Mouse (Mus musculus) liver (tissue): ENCODE data around the gene Gimap5.
A peak's percentile ranks its signal among the peaks of the same experiment; 100 is the strongest.

Experiments used
- DNase-seq: peaks from one replicate; pipeline ENCODE4 v3.0.0-alpha.2; 2020; ENCODE audit warnings: mixed read lengths

Gimap5 gene

DNA sequence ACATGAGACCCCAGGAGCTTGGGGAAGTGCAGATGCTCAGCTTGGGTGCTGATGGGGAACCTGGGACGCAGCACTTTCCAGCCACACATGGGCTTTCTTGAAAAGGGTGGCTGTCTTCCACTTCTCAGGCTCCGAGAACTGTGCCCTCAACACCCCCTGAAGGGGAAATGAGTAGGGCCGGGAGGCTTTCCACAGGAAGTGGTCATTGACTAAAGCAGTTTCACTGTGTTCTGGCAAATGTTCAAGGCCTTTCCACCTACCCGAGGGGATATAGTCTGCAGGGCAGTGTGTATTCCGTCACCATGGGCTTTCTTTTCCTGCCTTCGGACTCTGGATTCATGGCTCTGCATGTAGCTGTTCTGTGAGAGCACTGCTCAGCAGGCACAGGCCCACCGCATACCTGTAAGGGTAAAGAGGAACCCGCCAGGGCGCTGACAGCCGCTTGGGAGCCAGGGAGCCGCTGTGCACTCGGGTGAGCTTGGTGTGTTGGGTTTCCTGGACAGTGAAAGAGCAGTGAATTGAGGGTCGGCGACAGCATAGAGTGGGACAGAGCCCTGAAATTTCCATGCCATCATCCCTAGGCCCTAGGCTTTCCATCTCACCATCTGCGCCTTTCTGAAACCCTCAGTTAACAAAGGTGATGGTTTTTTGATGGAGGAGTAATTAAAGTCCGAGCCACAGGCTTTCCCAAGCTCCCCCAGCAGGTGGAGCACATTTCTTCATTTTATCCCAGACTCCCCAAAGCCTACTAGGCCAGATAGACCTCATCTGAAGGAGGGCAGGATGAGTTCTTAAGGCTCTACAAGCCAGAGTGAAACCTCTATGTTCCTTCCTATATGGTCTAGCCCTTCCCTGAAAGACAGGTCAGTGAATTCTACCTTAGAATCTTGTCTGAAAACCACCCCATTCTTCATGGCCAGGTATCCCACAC is at the start of gene Gimap5:
Gene Gimap5, plus strand, starts transcription at position 239 of the 931 bp plus-strand sequence.
- peak; percentile 17 for DNase-seq

DNA sequence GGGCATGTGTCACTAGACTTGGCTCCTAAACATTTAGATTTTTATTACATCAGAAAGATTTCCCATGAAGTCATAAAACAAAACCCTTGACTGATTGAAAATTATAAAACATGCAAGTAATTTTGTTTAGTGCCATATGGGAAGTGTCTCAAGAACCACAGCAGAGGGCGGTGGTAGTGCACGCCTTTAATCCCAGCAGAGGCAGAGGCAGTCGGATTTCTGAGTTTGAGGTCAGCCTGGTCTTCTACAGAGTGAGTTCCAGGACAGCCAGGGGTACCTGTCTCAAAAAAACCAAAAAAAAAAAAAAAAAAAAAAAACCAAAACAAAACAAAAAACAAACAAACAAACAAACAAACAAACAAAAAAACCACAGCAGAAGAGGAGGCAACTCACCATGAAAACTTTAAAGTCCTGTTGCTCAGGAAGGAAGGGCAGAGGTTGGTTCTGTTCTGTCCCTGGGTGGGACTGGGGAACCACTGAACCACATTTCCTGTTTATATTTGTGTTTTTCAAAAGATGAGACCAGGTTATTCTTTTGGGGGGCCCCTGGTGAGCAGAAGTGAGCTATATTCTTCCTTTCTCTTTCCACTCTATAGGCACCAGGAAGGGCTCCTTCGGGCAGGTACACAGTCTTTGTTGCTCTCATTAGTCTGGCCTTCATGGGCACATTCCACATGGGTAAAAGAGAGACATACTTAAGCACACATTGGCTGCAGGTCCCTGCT is 49.0 kb upstream of the Gimap5 start:
- no peak for DNase-seq

DNA sequence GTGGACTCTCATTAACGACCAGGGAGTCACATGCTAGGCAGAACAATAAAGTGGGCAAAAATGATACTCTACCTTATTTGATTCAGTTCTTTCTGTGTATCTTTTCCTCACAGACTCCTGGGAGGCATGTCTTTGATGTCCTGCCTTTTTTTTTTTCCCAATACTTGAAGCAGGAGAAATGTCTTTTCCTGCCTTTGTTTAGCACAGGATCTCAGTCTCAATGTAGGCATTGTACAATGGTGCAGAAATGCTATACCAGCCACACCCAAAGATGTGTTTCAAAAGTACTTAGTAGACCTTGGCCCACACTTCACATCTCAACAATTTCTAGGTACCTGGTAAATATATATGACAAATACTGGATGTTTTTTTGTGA is 48.5 kb upstream of the Gimap5 start:
- DNase-seq = no peak

DNA sequence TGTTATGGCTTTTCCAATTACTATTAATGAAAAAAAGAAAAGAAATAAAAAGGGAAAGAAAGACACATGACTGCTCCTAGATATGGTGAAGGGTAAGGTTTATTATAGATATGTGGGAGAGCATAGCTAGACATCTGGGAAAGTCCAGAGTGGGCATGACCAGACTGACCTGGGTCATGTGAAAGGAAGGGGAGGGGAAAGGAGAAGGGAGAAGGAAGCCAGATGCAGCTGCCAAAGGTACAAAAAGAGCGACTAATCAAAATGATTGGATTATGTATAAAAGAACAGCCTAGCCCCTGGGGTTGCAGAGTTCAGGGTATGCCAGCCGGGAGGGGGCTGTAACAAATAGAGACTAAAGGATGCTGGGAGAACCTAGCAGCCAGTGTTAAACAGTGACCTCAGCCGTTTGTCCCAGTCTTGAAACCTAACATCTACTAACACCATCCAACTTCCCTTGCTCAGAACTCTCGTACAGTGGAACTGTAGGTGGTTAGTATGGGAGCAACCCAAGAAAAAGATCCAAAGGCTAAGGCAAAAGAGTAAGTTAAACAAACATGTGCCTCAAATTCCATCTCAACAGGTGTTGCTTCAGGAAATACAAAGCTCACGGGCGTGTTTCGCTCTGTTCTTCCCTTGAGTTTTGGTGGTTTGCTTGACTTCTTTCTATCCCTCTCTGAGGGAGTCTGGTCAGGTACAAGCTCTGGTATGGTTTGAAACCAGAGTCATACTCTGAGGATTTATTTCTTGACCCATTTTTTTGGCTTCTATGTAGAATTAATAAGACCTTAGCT is 47.7 kb upstream of the Gimap5 start:
- no peak for DNase-seq

DNA sequence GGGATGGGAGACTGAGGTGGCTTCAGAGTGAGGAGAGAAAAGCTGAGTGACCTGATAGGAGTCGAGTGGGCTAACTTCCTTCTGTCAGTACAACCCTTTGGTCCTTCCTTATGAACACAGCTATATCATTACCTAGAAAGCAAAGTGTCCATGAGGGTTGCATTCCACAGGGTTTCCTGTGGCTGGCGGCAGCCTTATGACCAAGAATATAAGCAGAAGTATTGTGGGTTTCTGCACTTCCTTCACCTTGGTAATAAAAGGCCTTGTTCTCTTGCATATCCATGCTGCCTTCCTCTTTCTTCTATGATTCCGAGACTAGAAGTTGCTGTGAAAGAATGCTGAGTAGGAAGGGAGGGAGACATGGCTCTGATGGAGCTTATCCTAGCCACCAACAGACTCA is 47.1 kb upstream of the Gimap5 start:
- no peak for DNase-seq

DNA sequence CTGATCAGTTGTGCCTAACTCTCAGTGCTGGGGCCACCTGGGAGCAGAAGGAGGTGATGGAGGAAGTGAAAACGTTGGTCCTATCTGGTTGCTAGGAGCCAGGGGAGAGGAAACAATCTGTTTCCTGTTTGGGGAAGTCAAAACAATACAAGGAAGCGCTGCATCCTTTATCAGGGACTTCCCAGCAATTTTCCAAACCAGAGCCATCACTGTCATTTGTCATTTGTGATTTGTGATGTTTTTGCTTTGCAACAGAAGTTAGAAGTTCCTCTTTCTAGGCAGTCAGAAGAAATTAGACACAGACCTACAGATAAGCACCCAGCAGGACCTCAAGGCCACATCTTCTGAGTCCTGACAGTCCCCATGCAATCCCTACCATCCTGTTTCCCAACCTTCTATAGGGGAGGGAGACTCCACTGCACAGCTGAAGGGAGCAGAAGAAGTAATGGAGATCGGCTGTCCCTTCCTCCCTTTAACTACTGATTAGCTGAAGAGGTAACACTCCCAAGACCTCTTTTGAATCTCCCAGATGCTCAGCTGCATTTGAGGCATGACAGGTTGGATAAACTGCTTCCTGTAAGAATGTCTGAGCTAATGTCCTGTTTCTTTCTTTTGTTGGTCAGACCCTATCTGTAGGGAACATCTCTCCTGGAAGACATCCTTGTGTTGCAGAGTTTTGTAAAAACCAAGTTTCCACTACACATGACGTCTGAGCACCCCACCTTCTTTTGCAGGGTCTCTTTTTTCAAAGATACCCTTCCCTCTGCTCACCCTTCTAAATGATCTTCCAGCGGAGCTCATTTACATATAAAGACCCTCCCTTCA is 45.5 kb upstream of the Gimap5 start:
- DNase-seq = no peak

DNA sequence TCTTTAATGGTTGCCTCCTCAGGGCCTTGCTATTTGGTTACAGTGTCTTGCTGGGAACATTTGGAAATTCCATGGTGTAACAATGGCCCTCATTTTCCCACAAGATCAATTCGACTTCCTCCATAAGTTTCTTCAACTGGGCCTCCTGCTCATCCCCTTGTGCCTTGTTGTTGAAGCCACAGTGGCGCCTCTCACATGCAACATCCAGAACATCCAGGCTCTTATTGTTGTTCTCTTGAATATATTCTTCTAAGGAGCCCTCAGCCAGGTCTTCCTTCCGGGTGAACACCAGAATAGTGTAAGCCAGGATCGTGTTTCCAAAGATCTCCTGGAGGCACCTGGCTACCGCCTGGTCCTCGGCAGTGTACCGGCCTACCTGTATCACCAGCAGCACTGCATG is 43.9 kb upstream of the Gimap5 start:
- DNase-seq = no peak

DNA sequence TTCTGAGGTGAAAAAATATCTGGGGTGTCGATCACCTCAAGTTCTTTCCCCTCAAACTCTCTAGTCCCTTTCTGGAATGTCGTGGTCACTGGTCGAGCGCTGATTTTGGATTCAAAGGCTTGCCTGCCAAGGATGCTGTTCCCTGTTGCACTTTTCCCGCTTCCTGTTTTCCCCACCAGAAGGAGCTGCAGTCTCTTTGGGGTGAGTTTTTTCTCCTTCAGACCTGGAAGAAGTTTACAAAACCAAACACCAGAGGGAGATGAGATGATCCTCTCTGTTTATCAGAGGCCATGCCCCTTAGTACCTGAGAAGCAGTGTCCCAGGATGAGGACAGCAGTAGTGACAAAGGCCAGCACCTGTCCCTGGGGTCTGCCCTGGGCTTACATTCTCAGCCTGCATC is 43.4 kb upstream of the Gimap5 start:
- DNase-seq = no peak

DNA sequence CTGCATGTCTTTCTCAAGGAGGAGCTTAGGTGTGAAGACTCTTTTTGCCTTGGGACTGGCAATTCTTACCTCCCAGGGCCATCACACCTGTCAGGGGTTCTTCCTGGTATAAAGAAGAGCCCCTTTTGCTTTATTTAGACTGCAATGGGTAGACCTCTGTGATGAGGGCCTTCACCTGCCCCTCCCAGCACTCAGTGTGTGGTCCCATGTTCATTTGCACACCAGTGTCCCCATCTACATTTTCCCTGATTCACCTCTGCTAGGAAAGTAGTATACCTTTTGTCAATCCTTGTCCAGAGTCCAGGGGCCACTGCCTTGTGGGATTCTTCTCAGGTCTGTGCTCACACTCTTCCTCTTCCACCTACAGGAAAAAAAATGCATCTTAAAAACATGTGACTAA is 41.9 kb upstream of the Gimap5 start:
- no peak for DNase-seq

DNA sequence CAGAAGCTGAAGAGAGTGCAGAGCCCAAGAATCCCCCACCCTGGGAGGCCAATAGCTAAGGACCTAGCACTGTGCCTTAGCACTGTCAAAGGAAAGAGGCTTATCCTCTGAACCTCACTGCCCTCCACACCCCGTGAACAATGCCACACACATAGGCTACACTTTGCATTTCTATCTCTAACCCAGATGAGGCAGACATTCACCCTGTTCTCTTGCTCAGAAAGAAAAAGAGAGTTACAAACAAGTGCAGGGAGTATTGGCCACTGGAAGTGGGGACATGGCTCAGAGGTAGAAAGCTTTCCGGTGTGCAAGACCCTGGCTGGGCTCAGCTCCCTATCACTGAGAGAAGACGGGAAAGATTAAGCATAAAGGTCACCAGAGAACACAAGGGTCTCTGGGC is 39.9 kb upstream of the Gimap5 start:
- no peak for DNase-seq

DNA sequence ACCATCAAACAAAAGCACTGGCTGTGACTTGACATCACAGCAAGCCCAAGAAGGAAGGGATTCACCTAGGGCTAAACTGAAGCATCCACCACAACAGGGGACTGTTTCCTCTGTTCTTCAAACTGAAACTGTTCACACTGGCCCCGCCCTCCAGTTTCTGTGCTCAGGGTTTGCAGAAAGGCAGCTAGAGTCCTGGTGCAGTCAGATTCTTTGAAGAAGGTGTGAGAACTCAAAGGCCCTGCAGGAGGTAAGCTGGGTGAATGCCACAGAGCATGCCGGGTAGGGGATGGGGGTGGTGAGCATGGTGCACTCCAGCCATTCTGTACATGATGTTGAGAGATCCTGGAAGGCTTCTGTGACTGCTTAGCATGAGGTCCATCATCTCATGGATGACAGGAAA is 27.5 kb upstream of the Gimap5 start, which contains the start of the genes Gm28053 and Gimap7:
Gene Gm28053, plus strand, starts transcription at position 153 of the 400 bp plus-strand sequence.
Gene Gimap7, plus strand, starts transcription at position 167 of the 400 bp plus-strand sequence.
- no peak for DNase-seq

DNA sequence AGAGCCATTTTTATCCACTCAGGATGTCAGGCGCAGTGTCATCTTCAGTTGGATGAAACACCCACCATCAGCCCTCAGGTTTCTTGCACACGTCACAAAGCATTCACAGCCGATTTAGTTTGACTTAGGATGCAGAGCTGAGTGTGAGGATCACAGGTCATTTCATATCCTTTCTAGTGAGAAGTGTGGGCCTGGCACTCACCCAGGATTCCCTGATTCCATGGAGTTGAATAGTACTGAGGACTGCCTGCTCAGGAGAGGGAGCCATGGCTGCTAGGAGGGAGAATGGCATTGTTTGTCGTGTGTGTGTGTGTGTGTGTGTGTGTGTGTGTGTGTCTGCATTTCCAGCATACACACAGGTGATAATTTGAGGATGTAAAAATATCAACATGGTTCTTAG is 25.7 kb upstream of the Gimap5 start:
- no peak for DNase-seq

DNA sequence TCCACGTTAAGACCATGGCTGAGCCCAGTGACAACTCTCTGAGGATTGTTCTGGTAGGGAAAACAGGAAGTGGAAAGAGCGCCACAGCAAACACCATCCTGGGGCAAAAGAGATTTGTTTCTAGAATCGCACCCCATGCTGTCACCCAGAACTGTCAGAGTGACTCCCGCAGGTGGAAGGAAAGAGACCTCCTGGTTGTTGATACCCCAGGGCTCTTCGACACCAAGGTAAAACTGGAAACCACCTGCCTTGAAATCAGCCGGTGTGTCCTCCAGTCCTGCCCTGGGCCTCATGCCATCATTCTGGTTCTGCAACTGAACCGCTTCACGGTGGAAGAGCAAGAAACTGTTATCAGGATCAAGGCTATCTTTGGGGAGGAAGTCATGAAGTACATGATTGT is 22.5 kb upstream of the Gimap5 start:
- DNase-seq = no peak

DNA sequence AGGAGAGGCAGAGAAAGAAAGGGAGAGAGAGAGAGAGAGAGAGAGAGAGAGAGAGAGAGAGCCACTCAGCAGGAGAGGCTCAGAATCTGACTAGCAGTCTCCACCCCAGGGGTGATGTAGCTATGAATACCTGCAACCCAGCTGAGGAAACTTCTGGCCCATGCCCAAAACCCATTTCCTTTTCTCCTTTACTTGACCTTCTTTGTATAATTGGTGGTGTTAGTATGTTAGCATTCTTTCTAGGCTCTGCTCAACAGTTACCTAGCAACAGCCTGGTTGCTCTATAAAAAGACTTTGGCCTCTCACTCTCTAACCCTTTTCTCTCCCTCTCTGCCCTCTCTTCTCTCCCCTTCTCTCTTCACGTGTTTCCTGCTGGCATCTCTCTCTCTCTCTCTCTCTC is 20.5 kb upstream of the Gimap5 start:
- no peak for DNase-seq

DNA sequence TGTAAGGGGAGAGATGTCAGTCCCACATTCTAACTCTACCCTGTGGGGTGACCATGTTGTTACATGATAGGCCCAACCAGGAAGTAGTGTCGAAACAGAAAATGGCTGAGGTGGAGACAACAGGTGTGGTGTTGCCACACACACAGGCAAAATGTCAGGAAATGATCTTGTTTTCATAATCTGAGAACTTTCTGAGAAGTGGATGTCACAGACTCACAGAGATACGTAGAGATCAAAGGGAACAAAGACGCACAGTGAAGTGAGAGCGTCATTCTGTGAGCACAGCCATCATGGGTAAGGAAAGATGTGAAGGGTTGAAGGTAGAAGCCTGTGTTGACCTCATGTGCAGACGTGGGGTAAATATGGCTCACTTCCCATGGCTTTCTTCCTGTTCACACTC is 18.2 kb upstream of the Gimap5 start:
- no peak for DNase-seq

DNA sequence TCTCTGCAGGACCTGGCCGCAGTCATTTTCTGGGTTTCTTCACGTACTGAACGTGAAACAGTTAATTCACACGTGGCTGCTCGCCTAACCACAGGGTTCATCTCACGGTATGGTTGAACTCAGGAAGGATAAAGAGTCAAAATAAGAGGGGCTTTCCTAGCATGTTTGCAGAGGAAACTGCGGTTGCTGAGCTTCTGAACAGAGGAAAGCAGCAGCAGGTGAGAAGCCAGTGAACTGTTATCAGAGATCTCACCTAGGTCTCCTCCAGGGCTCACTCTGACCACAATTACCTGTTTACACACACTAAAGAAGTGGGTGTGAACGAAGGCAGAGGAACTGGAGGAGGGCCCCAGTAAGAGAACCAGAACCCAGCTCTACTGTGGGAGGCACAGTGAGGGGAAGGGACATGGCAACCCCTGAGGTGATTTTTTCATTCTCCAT is 13.1 kb upstream of the Gimap5 start:
- no peak for DNase-seq

DNA sequence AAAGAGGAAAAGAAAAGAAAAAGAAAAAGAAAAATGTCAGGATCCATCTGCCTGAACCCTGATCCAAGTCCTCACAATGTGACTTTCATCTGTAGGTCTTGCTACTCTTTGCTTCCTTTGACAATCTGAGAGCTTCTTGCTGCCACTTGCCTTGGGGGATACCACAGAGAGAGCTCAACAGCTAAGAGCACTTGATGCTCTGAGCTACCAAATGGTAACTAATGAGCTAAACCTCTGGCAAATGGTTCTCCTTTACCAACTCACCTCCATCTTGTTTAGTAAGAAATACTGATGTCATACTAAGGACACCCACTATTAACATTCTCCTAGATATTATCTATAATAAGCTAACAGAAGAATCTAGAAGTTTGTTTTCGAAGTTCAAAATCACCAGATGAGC is 12.3 kb upstream of the Gimap5 start:
- DNase-seq = no peak

DNA sequence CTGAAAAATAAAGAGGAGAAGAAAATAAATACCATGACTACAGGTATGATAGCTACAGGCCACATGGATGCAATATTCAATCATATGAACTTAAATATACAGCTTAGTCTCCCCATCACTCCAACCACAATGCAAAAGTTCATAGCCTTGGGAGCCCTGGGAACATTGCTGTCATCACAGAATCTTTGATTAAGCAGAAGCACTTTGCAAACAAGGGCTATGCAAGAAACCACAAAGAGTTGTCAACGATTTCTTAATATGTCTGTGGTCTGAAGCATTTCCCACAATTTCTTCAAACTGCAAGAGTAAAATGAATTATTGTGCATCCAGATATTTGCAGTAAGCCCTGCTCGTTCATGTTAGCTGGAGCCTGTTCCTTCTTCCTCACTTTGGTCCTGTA is 8.9 kb upstream of the Gimap5 start:
- DNase-seq = no peak

DNA sequence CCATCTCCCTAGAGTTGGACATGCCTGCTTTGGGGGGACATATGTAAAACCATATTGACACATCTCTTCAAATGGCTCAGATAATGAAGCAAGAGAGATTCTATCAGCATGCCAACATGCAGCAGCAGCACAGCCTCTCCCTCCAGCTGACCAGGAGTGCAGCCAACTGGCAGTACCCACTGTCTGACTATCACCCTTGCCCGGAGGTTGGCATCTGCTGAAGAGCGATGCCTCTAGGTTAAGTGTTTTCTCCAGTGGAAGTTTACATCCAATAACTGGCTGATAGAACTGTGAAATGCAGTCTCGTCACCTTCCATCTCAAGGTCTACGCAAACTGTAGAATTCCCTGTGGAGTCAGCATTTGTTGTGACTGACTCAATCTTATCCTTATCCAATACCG is 8.3 kb upstream of the Gimap5 start:
- DNase-seq = no peak

DNA sequence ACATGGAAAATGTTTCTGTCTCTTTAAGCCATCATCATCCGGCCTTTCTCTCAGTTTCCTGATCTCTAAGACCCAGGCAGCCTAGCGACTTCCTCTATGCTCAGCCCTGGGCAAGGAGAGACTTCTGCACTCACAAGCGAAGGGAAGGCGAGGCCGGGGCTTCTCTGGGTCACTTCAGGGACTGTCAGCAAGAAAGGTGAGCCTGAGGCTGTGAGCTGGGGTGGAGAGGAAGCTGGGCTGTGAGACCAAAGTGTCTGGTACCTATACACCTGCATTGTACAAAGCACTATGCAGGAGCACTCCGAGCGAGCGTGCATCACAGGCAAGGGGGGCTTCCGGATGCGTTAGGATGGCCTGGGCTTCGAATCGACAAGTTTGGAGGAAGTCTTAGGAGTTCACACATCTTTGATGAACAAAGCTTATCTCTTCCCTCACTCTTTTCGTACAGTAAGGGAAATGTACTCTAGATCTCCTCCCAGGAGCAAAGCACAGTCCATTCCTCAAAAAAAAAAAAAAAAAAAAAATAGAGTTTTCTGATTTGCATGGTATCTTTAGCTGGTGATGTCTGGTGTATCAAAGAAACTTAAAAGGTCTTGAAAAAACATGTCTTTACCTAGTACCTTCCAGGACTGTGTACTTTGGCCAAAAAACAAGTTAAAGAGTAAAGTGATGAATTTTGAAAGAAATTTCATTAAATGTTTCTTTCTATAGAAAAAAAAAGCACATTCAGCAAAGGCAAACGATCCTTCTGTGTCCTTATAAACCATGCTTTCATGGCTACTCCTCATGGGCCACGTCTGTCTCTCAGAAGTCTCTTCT is 6.8 kb upstream of the Gimap5 start, which contains the start of gene Gimap1:
Gene Gimap1, plus strand, starts transcription at position 94 of the 819 bp plus-strand sequence.
- no peak for DNase-seq

DNA sequence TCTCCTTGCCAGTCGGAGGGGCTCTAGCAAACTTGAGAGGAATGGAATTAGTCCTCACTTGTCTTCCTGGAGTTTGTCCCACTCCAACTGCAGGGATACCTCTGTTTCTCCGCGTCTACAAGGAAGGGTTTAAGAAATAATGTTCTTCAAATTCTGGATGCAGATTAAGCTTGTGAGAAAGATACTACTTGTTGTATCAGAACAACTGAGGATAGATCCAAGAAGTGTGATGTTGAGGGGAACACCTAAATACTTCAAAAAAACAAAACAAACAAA is 6.3 kb upstream of the Gimap5 start:
- DNase-seq = no peak
